Mouse (Mus musculus) gastrocnemius, adult 18-20 months (tissue): ENCODE data around the gene Fign. TPM values are rescaled to one million over a fixed set of nuclear protein-coding genes. Genes with fewer than 3 reads are reported as not detected.

Experiments used
- DNase-seq: peaks from one replicate; pipeline ENCODE4 v3.0.0; 2021; ENCODE audit warnings: low spot score
- long read RNA-seq, 2 experiments: library from polyadenylated mRNA; stranded (forward); transcript quantifications; one replicate each; pipeline ENCODE4 v2.0.0; 2021
- total RNA-seq, 2 experiments: library from RNA; stranded (reverse); gene quantifications; 2 replicates each; pipeline ENCODE4 v1.2.3; 2021

Gene Fign
- 1 to 10 TPM; 2.4 to 2.9 TPM for total RNA-seq
- long read RNA-seq, experiment 1 = 0 reads
- long read RNA-seq, experiment 2, partial matches to known transcripts = 0 of 1 reads
- long read RNA-seq, experiment 2, other reads (novel, unspliced or antisense) = 1 of 1 reads

DNA sequence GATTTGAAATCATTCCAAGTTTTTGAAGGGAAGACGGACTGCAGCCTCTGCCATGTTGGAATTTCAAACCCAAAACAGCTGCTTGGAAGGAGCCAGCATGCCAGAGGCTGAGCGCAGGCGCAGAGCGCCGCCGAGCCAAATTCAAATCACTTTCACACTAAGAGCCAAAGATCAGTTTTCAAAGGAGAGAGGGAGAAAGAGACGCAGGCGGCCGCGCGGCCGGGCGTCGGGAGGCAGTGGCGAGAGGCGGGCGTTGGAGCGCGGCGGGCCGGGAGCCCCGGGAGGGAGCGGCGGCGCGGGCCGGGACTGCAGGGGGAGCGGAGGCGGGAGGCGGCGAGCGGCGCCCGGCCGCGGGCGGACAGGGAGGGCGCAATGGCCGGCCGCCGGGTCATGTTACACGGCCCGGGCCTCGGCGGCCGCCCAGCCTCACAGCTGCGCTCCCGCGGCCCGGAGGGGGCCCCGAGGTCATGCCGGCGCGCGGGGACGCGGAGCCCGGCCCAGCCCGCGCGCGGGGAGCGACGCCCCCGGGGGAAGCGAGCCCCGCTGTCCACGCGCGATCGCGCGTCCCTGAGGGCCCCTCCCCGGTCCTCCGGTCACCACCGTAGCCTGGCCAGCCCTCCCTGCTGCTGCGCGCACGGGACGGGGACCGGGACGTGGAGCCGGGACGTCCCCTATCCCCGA lies at the start of gene Fign:
Gene Fign (minus strand): TSS at position 102 of the 681 bp plus-strand sequence.
- peak; percentile 73 for DNase-seq

DNA sequence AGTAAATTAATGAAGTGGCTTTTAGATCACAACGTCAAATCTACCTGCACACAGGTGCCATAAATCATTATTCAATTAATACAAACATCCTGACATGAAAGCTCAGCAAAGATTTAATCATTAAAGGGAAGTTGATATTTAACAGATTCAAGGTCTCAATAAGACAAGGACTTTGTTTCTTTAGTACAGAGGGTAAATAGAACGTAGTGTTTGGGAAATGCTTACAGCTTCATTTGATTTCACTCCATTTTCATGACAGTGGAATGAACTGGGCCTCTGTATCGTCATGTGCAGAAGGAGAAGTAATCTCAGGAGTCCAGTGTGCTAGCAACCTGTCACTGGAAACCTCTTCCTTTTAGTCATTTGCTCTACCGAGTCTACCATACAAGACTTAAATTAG lies 35.8 kb upstream of the Fign start:
- no peak for DNase-seq

DNA sequence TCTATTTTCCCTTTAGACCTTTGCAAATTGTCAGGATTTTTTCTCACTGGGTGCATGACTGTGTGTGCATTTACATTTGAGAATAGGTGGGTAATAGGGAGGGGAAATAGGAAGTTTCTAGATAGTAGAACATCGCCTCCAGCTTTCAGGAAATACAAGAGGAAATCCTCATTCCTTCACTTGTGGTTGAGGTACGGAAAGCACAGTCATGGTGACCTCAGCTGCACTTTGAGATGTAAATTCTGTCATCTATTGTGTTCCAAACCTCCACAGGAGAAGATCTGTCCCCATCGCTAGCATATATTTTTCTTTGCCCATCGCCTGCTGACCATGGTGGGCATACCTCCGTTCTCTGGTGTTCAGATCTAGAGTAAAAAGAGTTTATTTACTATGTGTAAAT lies 22.7 kb upstream of the Fign start:
- no peak for DNase-seq

DNA sequence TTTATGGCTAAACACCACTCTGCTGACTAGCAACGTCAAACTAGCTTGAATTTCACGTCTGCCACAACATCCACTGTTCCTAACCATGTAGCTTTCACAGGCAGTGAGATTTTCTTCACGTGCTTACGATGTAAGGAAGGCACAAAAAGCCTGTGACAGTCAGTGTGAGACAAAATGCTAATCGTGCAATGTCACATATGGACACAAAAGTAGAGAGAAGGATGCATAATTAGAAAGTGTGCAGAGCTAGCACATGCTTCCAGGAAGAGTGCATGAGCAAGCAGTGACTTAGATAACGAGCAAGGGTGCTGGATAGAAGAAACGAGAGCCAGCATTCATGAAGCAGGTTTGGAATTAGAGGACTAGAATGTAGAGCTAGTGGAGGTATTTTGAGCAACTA lies 18.8 kb upstream of the Fign start:
- DNase-seq = no peak

DNA sequence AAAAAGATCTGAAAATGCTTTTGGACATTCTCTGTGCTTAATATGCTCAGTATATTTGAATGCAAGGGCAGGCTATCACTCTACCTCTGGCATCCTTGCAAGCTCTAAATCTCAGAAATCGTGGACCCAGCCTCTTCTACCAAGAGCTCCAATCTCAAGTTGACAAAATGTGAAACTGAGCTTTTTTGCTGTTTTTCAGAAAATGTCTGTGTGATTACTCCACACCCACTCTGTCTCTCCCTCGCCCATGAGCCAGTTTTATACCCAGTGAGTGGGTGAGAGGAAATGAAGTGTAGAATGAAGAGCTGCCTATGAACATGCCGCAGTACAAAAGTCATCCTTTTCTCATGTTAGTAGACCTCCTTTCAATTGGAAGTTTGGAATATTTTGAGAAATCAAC lies 13.3 kb upstream of the Fign start:
- DNase-seq = no peak

DNA sequence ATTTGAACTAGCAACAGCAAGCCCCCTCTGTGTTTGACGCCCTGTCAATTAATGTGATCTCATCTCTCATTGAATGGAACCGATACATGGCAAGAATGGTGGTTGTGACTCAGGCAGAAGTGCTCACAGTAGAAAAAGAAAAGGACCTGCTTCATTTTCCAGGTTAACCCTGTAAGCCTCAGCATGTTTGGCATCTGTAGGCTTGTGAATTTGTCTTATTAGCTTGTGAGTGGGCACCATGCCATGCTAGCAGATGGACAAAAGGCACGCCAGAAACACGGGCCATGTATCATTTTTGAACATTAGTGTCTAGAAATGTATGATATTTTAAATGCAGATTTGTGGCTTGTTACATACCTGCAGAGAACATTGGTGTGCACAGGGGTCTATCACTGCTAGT lies 12.0 kb upstream of the Fign start:
- no peak for DNase-seq

DNA sequence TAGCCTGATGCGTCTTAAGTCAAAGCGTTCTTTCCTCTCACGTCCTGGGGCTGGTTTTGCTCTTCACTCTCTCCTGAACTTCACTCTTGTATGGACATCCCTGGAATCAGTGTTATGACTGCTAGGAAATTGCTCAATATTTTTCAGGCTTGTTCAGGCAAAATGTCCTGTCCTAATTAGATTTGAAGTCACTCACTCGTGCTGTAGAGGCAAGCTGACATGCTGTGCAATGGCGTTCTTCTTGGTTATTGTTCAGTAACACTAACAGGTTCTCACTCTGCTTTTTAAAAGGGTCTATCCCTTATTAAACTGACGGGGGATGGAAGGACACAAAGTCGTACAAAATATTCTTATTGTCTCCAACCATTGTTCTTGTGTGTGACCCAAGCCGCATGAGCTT lies 10.2 kb upstream of the Fign start:
- no peak for DNase-seq

DNA sequence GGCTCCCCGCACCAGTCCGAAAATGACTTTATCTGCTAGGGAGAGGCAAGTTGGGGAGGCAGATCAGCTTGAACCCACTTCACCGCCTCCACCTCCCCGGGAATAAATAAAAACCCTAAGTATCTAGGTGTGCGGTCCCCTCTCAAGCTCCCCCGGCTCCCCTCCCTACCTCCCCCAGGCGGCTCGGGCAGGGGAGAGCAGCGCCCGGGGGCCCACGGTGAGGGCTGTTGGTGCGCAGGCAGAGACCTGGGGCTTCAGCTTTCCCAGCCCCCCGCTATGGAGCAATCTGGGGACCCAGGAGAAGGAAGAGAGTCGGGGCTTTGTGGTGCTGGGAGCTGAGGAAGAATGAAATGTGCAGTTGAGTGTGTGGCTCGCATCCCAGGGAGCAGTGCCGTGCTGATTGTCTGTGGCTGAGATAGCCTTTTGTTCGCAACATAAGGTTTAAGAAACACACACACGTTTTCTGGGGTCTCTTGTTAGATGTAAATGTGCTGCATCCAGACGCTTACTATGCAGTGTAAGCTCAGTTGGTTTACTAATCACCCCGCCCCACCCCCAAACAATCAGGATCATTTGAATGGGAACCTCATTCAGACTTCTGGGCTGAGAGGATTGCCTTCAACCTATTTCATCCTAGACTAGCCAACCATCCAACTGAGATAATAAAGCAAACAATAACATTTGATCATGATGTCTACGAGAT lies 931 bp upstream of the Fign start:
- peak; percentile 24 for DNase-seq

DNA sequence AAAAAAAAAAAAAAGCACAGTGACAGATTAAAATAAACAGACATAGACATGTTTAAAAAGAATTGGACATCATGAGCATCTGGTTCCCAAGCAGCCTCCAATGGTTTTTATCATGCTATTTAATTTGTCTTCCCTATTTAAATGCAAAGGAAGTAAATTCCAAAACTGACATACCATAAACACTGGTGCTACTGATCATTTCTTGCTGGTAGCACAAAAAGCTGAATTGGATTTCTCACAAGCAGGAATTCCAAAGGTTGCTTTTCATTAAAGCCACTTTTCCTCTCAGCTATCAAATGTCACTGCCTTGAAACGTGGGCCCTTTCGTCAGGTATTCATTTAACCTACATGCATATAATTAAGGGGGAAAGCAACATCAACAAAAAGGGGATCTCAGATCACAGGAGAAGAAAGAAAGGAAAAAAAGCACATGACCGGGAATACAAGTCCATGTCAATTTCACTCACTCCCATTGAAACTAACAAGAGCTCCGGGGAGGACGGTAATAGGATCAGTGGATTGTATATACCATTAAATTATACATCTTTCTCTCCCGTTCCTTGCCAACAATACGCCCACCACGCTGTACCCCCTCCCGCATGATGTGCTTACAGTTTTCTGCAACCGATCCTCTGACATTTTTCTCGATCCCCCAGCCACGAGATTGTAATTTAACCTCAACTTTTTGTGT lies 972 bp downstream of the Fign start:
- no peak for DNase-seq

DNA sequence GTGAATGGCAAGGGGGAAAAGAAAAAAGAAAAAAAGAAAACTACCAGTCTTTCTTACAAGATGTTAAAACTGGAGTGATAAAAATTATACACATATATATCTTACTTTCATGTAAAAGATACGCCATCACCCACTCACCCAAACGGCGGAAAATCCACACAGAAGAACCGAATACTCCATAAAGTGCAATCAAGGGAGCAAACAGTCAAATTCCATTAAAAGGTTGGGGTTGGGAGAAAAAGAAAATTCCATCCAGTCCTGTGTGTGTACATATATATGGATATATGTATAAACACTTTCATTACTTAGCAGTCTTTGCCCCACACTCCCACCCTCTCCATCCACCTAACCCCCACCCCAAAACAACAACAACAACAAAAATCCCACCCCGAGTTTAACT lies 1.7 kb downstream of the Fign start:
- no peak for DNase-seq

DNA sequence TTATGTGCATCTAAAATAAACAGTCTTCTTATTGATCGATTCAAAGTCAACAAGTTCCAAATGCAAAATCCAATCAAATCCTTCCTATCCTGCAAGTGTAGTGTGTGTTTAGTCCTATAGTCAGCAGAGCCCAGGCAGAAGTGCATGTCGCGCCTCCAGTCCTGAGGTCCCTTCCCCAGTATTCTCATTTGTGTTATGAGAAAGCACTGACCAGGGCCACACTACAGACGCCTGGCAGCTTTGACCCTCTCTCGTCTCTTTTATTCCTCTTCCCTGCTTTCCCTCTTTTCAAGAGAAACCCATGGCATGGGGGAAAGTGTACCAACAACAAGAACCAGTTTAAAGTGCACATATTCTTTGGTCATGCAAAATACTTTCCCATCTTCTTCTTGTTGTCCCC lies 2.3 kb downstream of the Fign start:
- DNase-seq = no peak

DNA sequence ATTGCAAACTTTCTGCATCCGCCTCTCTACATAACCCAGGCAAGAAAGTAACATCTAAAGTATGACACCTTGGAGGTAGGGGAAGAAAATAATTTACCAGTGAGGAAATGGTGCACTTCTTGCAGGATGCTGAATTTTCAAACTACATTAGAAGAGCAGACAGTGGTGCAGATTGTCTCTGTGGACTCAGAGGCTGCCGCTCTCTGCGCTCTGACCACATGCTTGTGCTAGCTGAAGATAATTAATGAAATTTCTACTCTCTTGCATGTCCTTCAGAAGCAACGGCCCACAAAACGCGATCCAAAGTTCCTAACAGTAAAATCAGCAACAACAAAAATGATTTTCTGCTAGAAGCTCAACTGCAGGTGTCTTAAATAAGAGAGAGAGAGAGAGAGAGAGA lies 4.8 kb downstream of the Fign start:
- DNase-seq = no peak

DNA sequence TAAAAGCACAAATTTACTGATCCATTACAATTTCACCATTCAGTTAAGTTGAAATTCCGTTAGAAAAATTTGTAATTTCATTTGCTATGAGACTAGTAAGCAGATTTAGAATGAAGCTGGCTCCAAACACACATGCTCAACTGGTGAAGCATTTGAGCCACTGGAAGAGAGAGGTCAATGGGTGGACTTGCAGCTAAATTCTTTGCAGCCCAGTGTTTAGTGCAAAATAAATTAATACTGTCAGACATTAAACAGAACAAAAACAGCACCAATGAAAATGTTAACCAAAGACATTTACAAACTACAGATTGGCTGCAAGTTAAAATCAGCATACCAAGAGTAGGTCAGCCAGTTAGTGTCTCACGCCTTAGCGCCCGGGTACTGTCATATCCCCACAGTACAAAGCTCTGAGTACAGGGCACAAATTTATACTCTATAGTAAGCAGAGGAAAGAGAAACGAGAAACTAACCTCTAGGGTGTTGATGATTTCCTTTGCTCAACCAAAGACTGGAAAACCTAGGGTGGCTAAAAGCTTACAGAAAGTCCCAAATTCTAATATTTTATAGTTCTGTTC lies 13.9 kb downstream of the Fign start:
- no peak for DNase-seq

DNA sequence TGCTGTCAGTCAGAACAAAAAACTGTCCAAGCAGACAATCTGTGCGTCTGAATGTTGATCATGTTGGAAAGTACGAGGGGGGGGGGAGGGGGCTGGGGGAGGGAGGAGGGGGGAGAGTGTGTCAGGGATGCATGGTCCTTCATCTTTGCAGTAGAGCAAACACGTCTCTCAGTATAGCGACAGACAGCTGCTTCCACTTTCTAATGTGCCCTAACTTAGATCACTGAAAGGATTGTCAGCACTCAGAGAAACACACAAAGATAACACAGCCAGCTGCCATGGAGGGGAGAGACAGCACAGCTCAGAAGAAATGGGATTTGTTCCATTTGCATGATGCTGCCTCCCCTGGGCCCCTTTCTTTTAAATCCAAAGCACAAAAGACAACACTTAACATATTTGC lies 18.1 kb downstream of the Fign start:
- DNase-seq = no peak

DNA sequence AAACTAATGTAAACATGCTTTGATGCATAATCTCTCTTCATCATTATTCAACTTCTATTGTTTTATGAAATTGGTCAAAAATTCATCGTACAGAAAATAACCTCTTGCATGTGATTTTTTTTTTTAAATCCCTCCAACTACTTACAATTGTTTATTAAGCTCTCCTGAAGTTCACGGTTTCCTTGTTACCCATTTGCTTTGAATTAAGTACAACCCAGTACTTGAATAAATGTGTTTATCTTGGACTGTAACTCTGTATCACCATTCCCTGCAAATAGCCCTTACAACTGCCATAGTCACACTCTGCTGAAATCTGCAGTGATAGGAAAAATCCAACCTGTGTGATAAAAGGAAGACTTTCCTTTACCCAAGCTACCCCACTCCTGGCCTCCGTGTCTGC lies 19.3 kb downstream of the Fign start:
- no peak for DNase-seq

DNA sequence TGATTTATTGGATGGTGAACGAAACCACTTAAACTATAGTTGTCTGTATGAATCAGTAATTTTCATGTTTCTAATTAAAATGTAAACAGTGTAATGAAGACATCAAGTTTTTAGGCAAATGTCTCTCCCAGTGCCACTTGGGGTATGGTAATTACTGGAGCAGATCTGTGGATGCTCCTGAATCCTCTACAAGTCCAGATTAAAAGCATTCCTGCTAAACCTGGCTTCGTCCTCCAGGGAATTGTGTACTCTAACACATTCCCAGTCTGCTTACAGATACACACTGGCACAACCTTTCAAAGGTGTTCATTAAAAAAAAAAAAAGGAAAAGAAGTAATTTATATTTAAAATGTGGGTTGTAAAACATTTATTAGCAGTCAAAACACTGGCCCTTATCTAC lies 20.0 kb downstream of the Fign start:
- DNase-seq = no peak

DNA sequence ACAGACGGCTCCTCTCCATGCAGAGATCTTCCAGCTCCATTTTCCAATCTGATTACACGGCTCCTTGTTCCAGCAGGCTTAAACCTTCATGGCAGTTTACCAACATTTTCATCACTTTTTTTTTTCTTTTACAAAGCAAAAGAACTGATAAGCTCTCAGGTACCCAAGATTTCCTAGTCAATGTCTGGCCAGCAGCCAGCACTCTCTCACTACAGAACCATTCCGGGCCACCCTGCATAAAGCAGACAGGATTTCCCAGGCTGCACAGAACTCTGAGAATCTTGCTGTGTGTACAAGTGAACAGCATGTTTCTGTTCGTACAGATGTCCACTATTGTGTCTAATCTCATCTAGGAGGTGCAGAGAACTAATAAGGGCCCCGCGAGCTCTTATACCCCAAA lies 22.0 kb downstream of the Fign start:
- no peak for DNase-seq

DNA sequence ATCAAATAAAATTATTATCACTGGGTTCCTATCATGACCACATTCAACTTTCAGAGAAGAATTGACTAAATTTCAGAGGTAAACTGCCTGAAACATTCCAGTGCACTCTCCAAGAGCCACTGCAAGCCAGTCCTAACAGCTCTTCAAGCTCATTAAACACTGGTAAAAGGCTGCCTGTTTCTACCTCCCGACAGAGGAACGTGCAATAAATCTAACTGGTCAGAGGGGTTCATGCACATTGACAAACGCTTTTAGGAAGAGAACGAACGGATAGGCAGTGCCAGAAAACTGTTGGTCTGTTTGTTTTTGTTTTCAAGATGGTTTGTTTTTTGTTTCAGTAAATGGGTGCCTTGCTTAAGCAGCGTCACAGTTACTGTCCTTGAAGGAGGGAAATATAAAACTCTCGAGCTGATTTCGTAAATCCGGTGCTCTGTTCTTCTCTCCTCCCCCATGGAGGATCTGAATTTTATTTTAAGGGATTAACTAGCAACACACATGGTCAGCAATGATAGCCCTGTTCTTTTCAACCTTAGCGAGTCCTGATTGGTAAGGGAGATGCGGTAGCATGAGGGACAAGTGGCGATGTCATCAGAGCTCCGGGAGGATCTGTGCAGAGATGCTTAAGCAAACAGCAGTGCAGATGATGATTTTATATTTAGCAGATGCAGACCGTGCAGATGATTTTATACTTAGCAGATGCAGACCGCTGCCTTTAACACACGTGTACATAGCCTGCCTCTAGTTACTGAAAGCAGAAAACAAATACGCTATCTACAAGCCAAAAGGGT lies 23.0 kb downstream of the Fign start:
- DNase-seq = no peak

DNA sequence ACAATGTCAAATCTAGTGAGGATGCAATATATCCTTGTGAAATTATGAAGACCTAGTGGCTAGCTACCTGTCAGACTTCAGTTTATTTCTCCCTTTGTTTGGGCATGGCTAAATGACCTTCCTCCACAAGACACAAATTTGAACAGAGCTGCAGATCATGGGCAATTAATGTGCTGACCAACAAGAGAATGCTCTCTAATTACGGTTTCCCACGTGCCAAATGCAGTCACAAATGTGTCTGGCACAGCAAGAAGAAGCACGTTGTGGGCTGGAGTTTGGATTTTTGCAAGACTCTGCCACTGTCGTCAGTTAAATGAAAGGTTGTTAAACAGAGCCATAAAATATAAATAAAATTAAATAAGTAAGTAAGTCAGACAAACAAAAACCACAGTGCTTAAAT lies 25.7 kb downstream of the Fign start:
- DNase-seq = no peak

DNA sequence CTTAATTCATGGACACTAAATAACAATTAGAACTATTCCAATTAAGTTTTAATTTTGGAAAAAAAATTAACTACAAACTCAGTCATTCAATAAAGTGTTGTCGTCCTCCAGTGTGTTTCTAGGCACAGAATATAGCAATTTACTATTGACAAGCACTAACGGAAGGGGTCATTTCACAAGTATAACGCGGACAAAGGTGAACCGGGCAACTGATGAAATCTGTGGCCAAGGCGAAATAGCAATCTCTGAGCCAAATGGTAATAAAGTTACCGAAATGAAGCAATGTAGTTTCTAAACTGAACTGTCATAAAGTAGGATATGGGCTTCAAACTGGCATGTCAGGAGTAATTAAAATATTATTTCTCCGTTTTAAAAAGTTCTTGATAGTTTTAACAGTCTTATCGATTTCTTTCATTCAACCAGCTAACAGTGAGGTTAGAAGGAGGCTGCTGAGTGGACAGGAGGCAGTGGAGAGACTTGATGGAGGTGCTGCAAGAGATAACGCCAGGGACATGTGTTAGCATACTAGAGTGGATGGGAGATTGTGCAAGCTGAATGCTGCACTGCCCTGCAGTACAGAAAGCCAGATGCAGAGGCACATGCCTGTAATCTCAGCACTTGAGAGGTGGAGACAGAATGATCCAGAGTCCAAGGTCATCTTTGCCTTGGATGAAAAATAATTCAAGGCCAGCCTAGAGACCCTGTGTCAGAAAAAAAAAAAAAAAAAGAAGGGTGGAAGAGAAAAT lies 27.7 kb downstream of the Fign start:
- DNase-seq = no peak

DNA sequence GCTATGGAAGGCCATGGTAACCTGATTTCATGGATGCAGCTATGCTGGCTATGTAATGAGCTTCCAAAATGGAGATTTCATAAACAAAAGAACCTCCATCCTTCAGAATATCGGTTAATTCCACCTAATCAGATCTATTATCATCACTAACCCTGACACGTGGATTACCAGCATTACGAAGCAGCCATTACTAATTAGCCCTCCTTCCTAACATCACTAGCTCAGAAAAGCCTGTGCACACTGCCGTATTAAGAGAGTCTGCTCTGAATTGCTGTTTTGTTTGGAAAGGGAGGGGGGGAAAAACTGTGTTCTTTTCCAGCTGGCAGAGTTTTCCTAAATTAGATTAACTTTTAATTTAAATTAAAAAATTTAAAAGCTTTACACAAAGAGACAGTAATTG lies 32.3 kb downstream of the Fign start:
- no peak for DNase-seq
